1 mouse cellular context compared by ENCODE assay signal in genomic region chr11:116571767-116572679, GRCm38 (mm10).
TF ChIP-seq lines count a peak whose summit lies in the region.

No protein-coding gene starts in this region.

TF ChIP-seq in MEL, 35 proteins besides CTCF, POLR2A, EP300 and RAD21 (continued from another document):
- TF ChIP-seq MAFK (IDR thresholded peaks at IDR 0.05; ENCODE audit: borderline replicate concordance, low read depth, low read length), result peak; percentile 91
- TF ChIP-seq NELFE (IDR thresholded peaks at IDR 0.05; ENCODE audit: low read depth, low read length), result no peak
- TF ChIP-seq ELF1 (IDR thresholded peaks at IDR 0.05; ENCODE audit: low read depth, low read length), result peak; percentile 47
